Mouse (Mus musculus): ENCODE results near the gene Atp6v1e1. TPM values are rescaled to one million over a fixed set of nuclear protein-coding genes. Genes with fewer than 3 reads are reported as not detected.
"Not testable (repeated sequence)": the region's sequence is repeated elsewhere in the genome, so short reads cannot be mapped to it uniquely, and the experiment has no call there.

Gene Atp6v1e1
- polyA plus RNA-seq, 1 experiment from 2014 or later = 255 TPM

GRCm38 (mm10) chr6:120822937-120823614 is 483 bp upstream of the Atp6v1e1 start:
- peak overlapping the region; percentile 79 for H3K4me2 ChIP-seq (ENCODE audit: low read length)
- no peaks in the 10 kb centered on the region for H3K9me3 ChIP-seq (replicated peaks; ENCODE audit: control insufficient read depth, low read length)
- peak overlapping the region; percentile 97; the same call in 1 of the 2 replicates for H3K4me3 ChIP-seq (ENCODE audit: low read depth, low read length)
- H3K27me3 ChIP-seq (replicated peaks; ENCODE audit: control insufficient read depth, insufficient read depth, low read length) = no peaks in the 10 kb centered on the region
- peaks cover 12% of the 10 kb centered on the region for H3K4me1 ChIP-seq (ENCODE audit: control insufficient read depth, insufficient read depth, low read length)
- DNase-seq (ENCODE audit: low spot score) (peak; percentile 10), ATAC-seq (peak; percentile 45; the same call in 1 of the 2 replicates)
- no peak overlapping the region for H3K27ac ChIP-seq (ENCODE audit: low read depth, low read length)
- peaks cover 13% of the 10 kb centered on the region for H3K36me3 ChIP-seq (ENCODE audit: control insufficient read depth, insufficient read depth, low read length)
- 65% methylated on average over 10 of the region's 10 CpGs for WGBS
- H3K9ac ChIP-seq (ENCODE audit: low read length) = no peak overlapping the region

GRCm38 (mm10) chr6:120821715-120822114 is 878 bp downstream of the Atp6v1e1 start:
- DNase-seq (ENCODE audit: low spot score) (no peak), ATAC-seq (no peak)
- peak overlapping the region; percentile 79 for H3K4me2 ChIP-seq (ENCODE audit: low read length)
- no peaks in the 10 kb centered on the region for H3K27me3 ChIP-seq (replicated peaks; ENCODE audit: control insufficient read depth, insufficient read depth, low read length)
- WGBS = 58% methylated on average over 5 of the region's 5 CpGs
- H3K4me3 ChIP-seq (ENCODE audit: low read depth, low read length) = peak overlapping the region; percentile 97
- peaks cover 12% of the 10 kb centered on the region for H3K4me1 ChIP-seq (ENCODE audit: control insufficient read depth, insufficient read depth, low read length)
- no peaks in the 10 kb centered on the region for H3K9me3 ChIP-seq (replicated peaks; ENCODE audit: control insufficient read depth, low read length)
- H3K27ac ChIP-seq (ENCODE audit: low read depth, low read length) = no peak overlapping the region
- H3K9ac ChIP-seq (ENCODE audit: low read length) = peak overlapping the region; percentile 85
- peaks cover 23% of the 10 kb centered on the region for H3K36me3 ChIP-seq (ENCODE audit: control insufficient read depth, insufficient read depth, low read length)

GRCm38 (mm10) chr6:120820941-120821340 is 1.7 kb downstream of the Atp6v1e1 start:
- Histone ChIP-seq H3K4me3 (ENCODE audit: low read depth, low read length) (no peak overlapping the region), H3K36me3 (ENCODE audit: control insufficient read depth, insufficient read depth, low read length) (peaks cover 23% of the 10 kb centered on the region), H3K27me3 (replicated peaks; ENCODE audit: control insufficient read depth, insufficient read depth, low read length) (no peaks in the 10 kb centered on the region), H3K4me1 (ENCODE audit: control insufficient read depth, insufficient read depth, low read length) (peaks cover 12% of the 10 kb centered on the region), H3K27ac (ENCODE audit: low read depth, low read length) (no peak overlapping the region), H3K9ac (ENCODE audit: low read length) (no peak overlapping the region), H3K4me2 (ENCODE audit: low read length) (no peak overlapping the region), H3K9me3 (replicated peaks; ENCODE audit: control insufficient read depth, low read length) (no peaks in the 10 kb centered on the region)
- ATAC-seq = no peak
- no peak for DNase-seq (ENCODE audit: low spot score)
- WGBS = 77% methylated on average over 1 of the region's 1 CpGs

- no peak overlapping the region for H3K9ac ChIP-seq (ENCODE audit: low read length)
- ATAC-seq = no peak
- no peaks in the 10 kb centered on the region for H3K27me3 ChIP-seq (replicated peaks; ENCODE audit: control insufficient read depth, insufficient read depth, low read length)
- 93% methylated on average over 5 of the region's 5 CpGs for WGBS
- H3K4me2 ChIP-seq (ENCODE audit: low read length) = no peak overlapping the region
- DNase-seq (ENCODE audit: low spot score) = no peak
- no peak overlapping the region for H3K27ac ChIP-seq (ENCODE audit: low read depth, low read length)
- no peaks in the 10 kb centered on the region for H3K9me3 ChIP-seq (replicated peaks; ENCODE audit: control insufficient read depth, low read length)
- H3K4me1 ChIP-seq (ENCODE audit: control insufficient read depth, insufficient read depth, low read length) = peaks cover 12% of the 10 kb centered on the region
- peaks cover 23% of the 10 kb centered on the region for H3K36me3 ChIP-seq (ENCODE audit: control insufficient read depth, insufficient read depth, low read length)
- no peak overlapping the region for H3K4me3 ChIP-seq (ENCODE audit: low read depth, low read length)
These were observed 2.4 kb downstream of the Atp6v1e1 start for GRCm38 (mm10) chr6:120820144-120820543.

GRCm38 (mm10) chr6:120819294-120819693 is 3.3 kb downstream of the Atp6v1e1 start:
- Histone ChIP-seq H3K9ac (ENCODE audit: low read length) (no peak overlapping the region), H3K4me3 (ENCODE audit: low read depth, low read length) (no peak overlapping the region), H3K4me2 (ENCODE audit: low read length) (no peak overlapping the region), H3K4me1 (ENCODE audit: control insufficient read depth, insufficient read depth, low read length) (peaks cover 12% of the 10 kb centered on the region), H3K27me3 (replicated peaks; ENCODE audit: control insufficient read depth, insufficient read depth, low read length) (no peaks in the 10 kb centered on the region), H3K27ac (ENCODE audit: low read depth, low read length) (no peak overlapping the region), H3K9me3 (replicated peaks; ENCODE audit: control insufficient read depth, low read length) (no peaks in the 10 kb centered on the region), H3K36me3 (ENCODE audit: control insufficient read depth, insufficient read depth, low read length) (peaks cover 23% of the 10 kb centered on the region)
- no peak for ATAC-seq
- no peak for DNase-seq (ENCODE audit: low spot score)
- WGBS = 97% methylated on average over 2 of the region's 2 CpGs

- not testable (repeated sequence) for H3K27ac ChIP-seq (ENCODE audit: low read depth, low read length); H3K9me3 ChIP-seq (replicated peaks; ENCODE audit: control insufficient read depth, low read length); H3K4me2 ChIP-seq (ENCODE audit: low read length); DNase-seq (ENCODE audit: low spot score); H3K27me3 ChIP-seq (replicated peaks; ENCODE audit: control insufficient read depth, insufficient read depth, low read length); H3K9ac ChIP-seq (ENCODE audit: low read length); ATAC-seq; H3K4me1 ChIP-seq (ENCODE audit: control insufficient read depth, insufficient read depth, low read length); H3K4me3 ChIP-seq (ENCODE audit: low read depth, low read length)
- WGBS = 99% methylated on average over 7 of the region's 10 CpGs
- peaks cover 41% of the 10 kb centered on the region for H3K36me3 ChIP-seq (ENCODE audit: control insufficient read depth, insufficient read depth, low read length)
These were observed 10.6 kb downstream of the Atp6v1e1 start for GRCm38 (mm10) chr6:120811999-120812398.

GRCm38 (mm10) chr6:120807738-120808081 is 14.9 kb downstream of the Atp6v1e1 start:
- H3K4me3 ChIP-seq (ENCODE audit: low read depth, low read length) = no peak overlapping the region
- WGBS = 96% methylated on average over 4 of the region's 4 CpGs
- no peak for DNase-seq (ENCODE audit: low spot score)
- no peak for ATAC-seq
- peaks cover 82% of the 10 kb centered on the region for H3K36me3 ChIP-seq (ENCODE audit: control insufficient read depth, insufficient read depth, low read length)
- H3K4me1 ChIP-seq (ENCODE audit: control insufficient read depth, insufficient read depth, low read length) = no peaks in the 10 kb centered on the region
- no peaks in the 10 kb centered on the region for H3K9me3 ChIP-seq (replicated peaks; ENCODE audit: control insufficient read depth, low read length)
- H3K9ac ChIP-seq (ENCODE audit: low read length) = no peak overlapping the region
- no peak overlapping the region for H3K27ac ChIP-seq (ENCODE audit: low read depth, low read length)
- H3K27me3 ChIP-seq (replicated peaks; ENCODE audit: control insufficient read depth, insufficient read depth, low read length) = no peaks in the 10 kb centered on the region
- no peak overlapping the region for H3K4me2 ChIP-seq (ENCODE audit: low read length)

GRCm38 (mm10) chr6:120806999-120807737 is 15.4 kb downstream of the Atp6v1e1 start:
- H3K4me2 ChIP-seq (ENCODE audit: low read length) = no peak overlapping the region
- no peaks in the 10 kb centered on the region for H3K27me3 ChIP-seq (replicated peaks; ENCODE audit: control insufficient read depth, insufficient read depth, low read length)
- no peaks in the 10 kb centered on the region for H3K4me1 ChIP-seq (ENCODE audit: control insufficient read depth, insufficient read depth, low read length)
- no peak for DNase-seq (ENCODE audit: low spot score)
- no peaks in the 10 kb centered on the region for H3K9me3 ChIP-seq (replicated peaks; ENCODE audit: control insufficient read depth, low read length)
- H3K4me3 ChIP-seq (ENCODE audit: low read depth, low read length) = no peak overlapping the region
- H3K9ac ChIP-seq (ENCODE audit: low read length) = no peak overlapping the region
- no peak overlapping the region for H3K27ac ChIP-seq (ENCODE audit: low read depth, low read length)
- peaks cover 88% of the 10 kb centered on the region for H3K36me3 ChIP-seq (ENCODE audit: control insufficient read depth, insufficient read depth, low read length)
- 84% methylated on average over 5 of the region's 5 CpGs for WGBS
- ATAC-seq = no peak

GRCm38 (mm10) chr6:120799581-120800041 is 23.0 kb downstream of the Atp6v1e1 start:
- Histone ChIP-seq H3K4me3 (ENCODE audit: low read depth, low read length) (no peak overlapping the region), H3K9ac (ENCODE audit: low read length) (no peak overlapping the region), H3K9me3 (replicated peaks; ENCODE audit: control insufficient read depth, low read length) (no peaks in the 10 kb centered on the region), H3K4me1 (ENCODE audit: control insufficient read depth, insufficient read depth, low read length) (no peaks in the 10 kb centered on the region), H3K27ac (ENCODE audit: low read depth, low read length) (no peak overlapping the region), H3K36me3 (ENCODE audit: control insufficient read depth, insufficient read depth, low read length) (peaks cover 99% of the 10 kb centered on the region), H3K4me2 (ENCODE audit: low read length) (no peak overlapping the region), H3K27me3 (replicated peaks; ENCODE audit: control insufficient read depth, insufficient read depth, low read length) (no peaks in the 10 kb centered on the region)
- no peak for ATAC-seq
- WGBS = 95% methylated on average over 4 of the region's 4 CpGs
- no peak for DNase-seq (ENCODE audit: low spot score)
